Mouse (Mus musculus): ENCODE results near the gene Igf2bp3. TPM values are rescaled to one million over a fixed set of nuclear protein-coding genes. Genes with fewer than 3 reads are reported as not detected.

The Igf2bp3 gene
- total RNA-seq, 2 experiments from 2014 or later: not detected

DNA sequence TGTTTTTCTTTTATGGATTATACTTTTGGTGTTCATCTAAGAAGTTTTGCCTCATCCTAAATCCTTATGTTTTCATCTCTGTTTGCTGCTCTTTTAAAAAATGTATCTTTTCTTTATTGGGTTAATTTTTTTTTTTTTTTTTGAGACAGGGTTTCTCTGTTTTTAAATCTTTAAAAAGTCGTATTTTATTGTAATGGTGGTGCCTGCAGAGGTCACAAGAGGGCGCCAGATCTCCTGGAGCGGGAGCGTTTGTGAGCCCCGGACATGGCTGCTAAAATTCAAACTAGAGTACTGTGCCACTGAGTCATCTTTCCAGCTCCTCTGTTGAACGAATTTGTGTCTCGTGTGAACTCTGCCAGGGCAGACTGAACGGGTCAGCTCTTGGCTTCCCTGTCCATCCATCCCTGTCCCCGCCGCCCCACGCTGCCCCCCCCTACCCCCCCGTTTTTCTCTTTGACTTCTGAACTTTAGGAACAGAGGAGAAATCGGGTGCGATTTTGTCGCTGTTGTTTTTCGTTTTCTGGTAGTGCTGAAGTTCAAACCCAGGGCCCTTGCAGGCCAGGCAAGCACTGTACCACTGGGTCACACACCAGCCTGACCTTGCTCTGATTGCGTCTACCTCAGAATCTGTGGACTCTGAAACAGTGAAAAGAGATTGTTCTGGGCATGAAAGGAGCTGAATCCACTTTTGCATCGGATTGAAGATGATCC is 175.1 kb downstream of the Igf2bp3 start:
- ATAC-seq (replicated peaks; ENCODE audit: low FRiP score, poor library complexity, severe bottlenecking): no peak

DNA sequence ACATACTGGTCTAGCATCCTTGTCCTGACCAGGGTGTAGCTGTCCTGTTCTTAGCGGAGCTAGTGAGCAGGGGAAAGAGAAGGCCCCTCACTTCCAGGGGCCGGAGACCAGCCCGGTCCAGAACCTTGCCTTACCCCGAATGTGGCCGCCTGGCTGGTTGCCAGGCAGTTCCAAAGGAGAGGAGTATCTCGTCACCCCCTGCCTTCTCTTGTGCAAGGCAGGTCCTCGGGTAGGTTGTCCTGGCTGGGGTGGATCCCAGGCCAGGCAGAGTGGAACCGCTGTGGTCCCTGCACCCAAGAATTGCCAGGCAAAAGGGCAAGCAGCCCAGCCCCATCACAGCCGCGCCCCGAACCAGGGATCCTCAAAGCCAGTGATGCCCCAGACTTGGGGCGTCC is 177.5 kb downstream of the Igf2bp3 start:
- no peak for ATAC-seq (replicated peaks; ENCODE audit: low FRiP score, poor library complexity, severe bottlenecking)

DNA sequence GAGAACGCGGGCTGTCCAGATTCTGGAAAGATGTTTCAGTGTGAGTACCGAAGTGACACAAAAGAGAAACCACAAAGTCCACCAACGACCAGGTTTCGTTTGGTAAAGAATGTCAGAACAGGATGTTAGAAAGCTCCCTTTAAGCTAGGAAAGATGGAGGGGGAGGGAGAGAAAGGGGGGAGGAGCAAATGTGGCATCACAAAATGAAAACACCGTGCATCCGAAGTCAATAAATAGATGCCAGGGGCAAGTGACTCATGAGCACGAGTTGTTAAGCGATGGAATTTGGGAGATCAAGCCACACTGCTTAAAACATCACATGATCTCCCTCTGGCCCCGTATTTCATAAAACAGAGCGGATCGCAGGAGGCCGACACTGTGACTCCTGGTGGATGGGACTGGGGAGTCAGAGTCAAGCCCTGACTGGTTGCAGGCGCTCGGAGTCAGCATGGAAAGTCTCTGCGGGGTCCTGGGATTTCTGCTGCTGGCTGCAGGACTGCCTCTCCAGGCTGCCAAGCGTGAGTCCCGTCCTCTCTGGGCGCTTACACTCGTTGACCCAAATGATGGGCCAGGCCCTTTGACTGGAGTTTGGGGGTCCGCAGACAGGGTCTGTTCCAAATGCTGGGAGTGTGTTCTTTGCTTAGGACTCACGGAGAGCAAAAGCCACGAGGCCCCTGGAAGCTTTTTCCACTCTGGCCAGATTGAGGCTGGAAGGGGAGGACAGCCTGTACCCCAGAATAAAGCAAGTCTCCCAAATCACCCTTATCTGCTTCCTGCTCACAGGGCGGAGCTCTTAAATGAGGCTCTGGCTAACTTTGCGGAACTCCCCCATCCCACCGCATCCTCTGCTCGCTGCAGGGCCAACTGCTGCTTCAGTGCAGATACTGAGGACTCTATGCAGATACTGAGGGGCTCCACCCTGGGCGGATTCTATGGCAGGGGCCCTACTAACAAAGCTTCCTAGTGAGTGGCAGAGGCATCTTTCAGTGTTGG is 178.2 kb downstream of the Igf2bp3 start, which contains the start of gene Gpnmb:
TSS of gene Gpnmb (plus strand) at position 272 of the 993 bp plus-strand sequence.
- no peak for ATAC-seq (replicated peaks; ENCODE audit: low FRiP score, poor library complexity, severe bottlenecking)

Other genes starting within 250 kb of the Igf2bp3 start
- gene Doxl2, start 240.0 kb downstream of the Igf2bp3 start, total RNA-seq (2015; ENCODE audit: low replicate concordance): not detected in 2 replicates
- not detected in 2 replicates for gene Doxl2, start 240.0 kb downstream of the Igf2bp3 start, total RNA-seq (2017; ENCODE audit: low replicate concordance)
- gene Svs1, start 228.1 kb downstream of the Igf2bp3 start, total RNA-seq (2015; ENCODE audit: low replicate concordance): not detected in 2 replicates
- not detected in 2 replicates for gene Svs1, start 228.1 kb downstream of the Igf2bp3 start, total RNA-seq (2017; ENCODE audit: low replicate concordance)
- gene Gpnmb, start 178.4 kb downstream of the Igf2bp3 start, total RNA-seq (2015; ENCODE audit: low replicate concordance): not detected in 2 replicates
- 0.70 TPM in 1 of 2 replicates, not detected in the other for gene Gpnmb, start 178.4 kb downstream of the Igf2bp3 start, total RNA-seq (2017; ENCODE audit: low replicate concordance)
- 4.8 and 14.2 TPM in 2 replicates for gene Malsu1, start 141.2 kb downstream of the Igf2bp3 start, total RNA-seq (2015; ENCODE audit: low replicate concordance)
- gene Malsu1, start 141.2 kb downstream of the Igf2bp3 start, total RNA-seq (2017; ENCODE audit: low replicate concordance): 0.77 and 2.2 TPM in 2 replicates
- 73.6 and 81.3 TPM in 2 replicates for gene Tra2a, start 49.1 kb upstream of the Igf2bp3 start, total RNA-seq (2015; ENCODE audit: low replicate concordance)
- 56.5 and 90.1 TPM in 2 replicates for gene Tra2a, start 49.1 kb upstream of the Igf2bp3 start, total RNA-seq (2017; ENCODE audit: low replicate concordance)
- gene Ccdc126, start 104.3 kb upstream of the Igf2bp3 start, total RNA-seq (2015; ENCODE audit: low replicate concordance): 3.3 TPM in 1 of 2 replicates, not detected in the other
- 0.68 and 0.70 TPM in 2 replicates for gene Ccdc126, start 104.3 kb upstream of the Igf2bp3 start, total RNA-seq (2017; ENCODE audit: low replicate concordance)
- gene Fam221a, start 152.8 kb upstream of the Igf2bp3 start, total RNA-seq (2015; ENCODE audit: low replicate concordance): 2.7 and 2.9 TPM in 2 replicates
- 1.1 and 2.2 TPM in 2 replicates for gene Fam221a, start 152.8 kb upstream of the Igf2bp3 start, total RNA-seq (2017; ENCODE audit: low replicate concordance)
- gene Stk31, start 180.6 kb upstream of the Igf2bp3 start, total RNA-seq (2015; ENCODE audit: low replicate concordance): not detected in 2 replicates
- not detected in 2 replicates for gene Stk31, start 180.6 kb upstream of the Igf2bp3 start, total RNA-seq (2017; ENCODE audit: low replicate concordance)